Mouse (Mus musculus) left cerebral cortex, postnatal 25 days (tissue): ENCODE data around the gene Plcl1. TPM values are rescaled to one million over a fixed set of nuclear protein-coding genes. Genes with fewer than 3 reads are reported as not detected.
A peak's percentile ranks its signal among the peaks of the same experiment; 100 is the strongest.
"Not testable (repeated sequence)": the region's sequence is repeated elsewhere in the genome, so short reads cannot be mapped to it uniquely, and the experiment has no call there.

Source experiments
- DNase-seq, 2 experiments: peaks; one replicate each; pipeline ENCODE4 v3.0.0; 2022; ENCODE audit warnings: low spot score in 2 of 2, mixed read lengths in 1 of 2
- intact Hi-C: fragments of 180-260 bp; cut with DNase I; formaldehyde crosslinking; loops from one replicate; pipeline ENCODE4 v1.15.1; 2025
- total RNA-seq, 2 experiments: library from RNA; stranded (reverse); gene quantifications; 2 replicates each; pipeline ENCODE4 v1.2.3; 2021

Gene Plcl1
- total RNA-seq, 2 experiments from 2014 or later, result 23.1 to 25.4 TPM

GRCm38 (mm10) chr1:55509587-55509986 lies 103.9 kb downstream of the Plcl1 start:
- intact Hi-C loops, result no loop called here
- no peak for DNase-seq

GRCm38 (mm10) chr1:55512165-55512564 lies 106.4 kb downstream of the Plcl1 start:
- intact Hi-C loops, result no loop called here
- no peak for DNase-seq

- DNase-seq, intact Hi-C loops: not testable (repeated sequence)
These were observed 107.1 kb downstream of the Plcl1 start for GRCm38 (mm10) chr1:55512799-55513198.

- intact Hi-C loops, result no loop called here
- DNase-seq, result peak; percentile 17 to 55
These were observed 111.5 kb downstream of the Plcl1 start for GRCm38 (mm10) chr1:55517182-55517581.

- no peak for DNase-seq
- intact Hi-C loops, result no loop called here
These were observed 118.2 kb downstream of the Plcl1 start for GRCm38 (mm10) chr1:55523966-55524365.

- intact Hi-C loops, result no loop called here
These were observed 119.4 kb downstream of the Plcl1 start for GRCm38 (mm10) chr1:55525100-55525499.

GRCm38 (mm10) chr1:55525748-55526147 lies 120.0 kb downstream of the Plcl1 start:
- intact Hi-C loops, result no loop called here
- DNase-seq, result no peak

More at GRCm38 (mm10) chr1:55525100-55525499, 119.4 kb downstream of the Plcl1 start:
- no peak for DNase-seq

- DNase-seq, result peak in 1 of 2 experiments; percentile 46
- intact Hi-C loops, result no loop called here
These were observed 123.0 kb downstream of the Plcl1 start for GRCm38 (mm10) chr1:55528547-55529304.

- intact Hi-C loops, result no loop called here
- no peak for DNase-seq
These were observed 128.1 kb downstream of the Plcl1 start for GRCm38 (mm10) chr1:55533823-55534222.

GRCm38 (mm10) chr1:55554405-55554804 lies 148.7 kb downstream of the Plcl1 start:
- intact Hi-C loops, result no loop called here
- no peak for DNase-seq

GRCm38 (mm10) chr1:55557960-55558359 lies 152.2 kb downstream of the Plcl1 start:
- no peak for DNase-seq
- intact Hi-C loops, result no loop called here

- intact Hi-C loops, result no loop called here
- DNase-seq, result peak; percentile 27 to 48
These were observed 152.7 kb downstream of the Plcl1 start for GRCm38 (mm10) chr1:55558409-55558808.

GRCm38 (mm10) chr1:55559998-55560397 lies 154.3 kb downstream of the Plcl1 start:
- DNase-seq, result no peak
- intact Hi-C loops, result no loop called here

GRCm38 (mm10) chr1:55565933-55566332 lies 160.2 kb downstream of the Plcl1 start:
- intact Hi-C loops, result no loop called here
- no peak for DNase-seq

- intact Hi-C loops, result no loop called here
- DNase-seq, result no peak
These were observed 162.2 kb downstream of the Plcl1 start for GRCm38 (mm10) chr1:55567801-55568360.

GRCm38 (mm10) chr1:55570225-55570624 lies 164.5 kb downstream of the Plcl1 start:
- intact Hi-C loops, result no loop called here

GRCm38 (mm10) chr1:55571399-55571798 lies 165.7 kb downstream of the Plcl1 start:
- intact Hi-C loops, result no loop called here
- DNase-seq, result no peak

More at GRCm38 (mm10) chr1:55570225-55570624, 164.5 kb downstream of the Plcl1 start:
- DNase-seq, result peak in 1 of 2 experiments; percentile 54

- DNase-seq, result no peak
- intact Hi-C loops, result no loop called here
These were observed 166.5 kb downstream of the Plcl1 start for GRCm38 (mm10) chr1:55572202-55572601.

- DNase-seq, result no peak
- intact Hi-C loops, result no loop called here
These were observed 166.9 kb downstream of the Plcl1 start for GRCm38 (mm10) chr1:55572664-55573063.

GRCm38 (mm10) chr1:55575916-55576315 lies 170.2 kb downstream of the Plcl1 start:
- peak; percentile 24 to 74 for DNase-seq
- intact Hi-C loops, result no loop called here

GRCm38 (mm10) chr1:55581752-55582151 lies 176.0 kb downstream of the Plcl1 start:
- intact Hi-C loops, result no loop called here
- DNase-seq, result no peak
